Mouse (Mus musculus): Measurements from ENCODE around the gene Gpbp1l1.

Gpbp1l1 gene

DNA sequence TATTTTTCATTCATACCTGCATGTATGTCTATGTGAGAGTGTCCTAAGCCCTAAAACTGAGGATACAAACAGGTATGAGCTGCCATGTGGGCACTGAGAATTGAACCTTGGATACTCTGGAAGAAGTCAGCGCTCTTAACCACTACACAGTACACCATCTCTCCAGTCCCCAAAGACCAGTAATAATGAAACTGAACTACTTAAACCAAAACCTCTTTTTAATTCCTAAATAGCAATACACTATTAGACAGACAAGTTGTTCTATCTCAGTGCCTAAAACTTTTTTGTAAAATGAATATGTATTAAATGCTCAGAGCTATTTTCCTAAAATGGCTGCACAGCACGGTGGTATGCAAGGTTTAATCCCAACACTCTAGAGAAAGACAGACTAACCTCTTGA is 57.8 kb downstream of the Gpbp1l1 start:
- no peak for TF ChIP-seq GATA4 (IDR thresholded peaks at IDR 0.05; ENCODE audit: insufficient replicate concordance, low read length)

DNA sequence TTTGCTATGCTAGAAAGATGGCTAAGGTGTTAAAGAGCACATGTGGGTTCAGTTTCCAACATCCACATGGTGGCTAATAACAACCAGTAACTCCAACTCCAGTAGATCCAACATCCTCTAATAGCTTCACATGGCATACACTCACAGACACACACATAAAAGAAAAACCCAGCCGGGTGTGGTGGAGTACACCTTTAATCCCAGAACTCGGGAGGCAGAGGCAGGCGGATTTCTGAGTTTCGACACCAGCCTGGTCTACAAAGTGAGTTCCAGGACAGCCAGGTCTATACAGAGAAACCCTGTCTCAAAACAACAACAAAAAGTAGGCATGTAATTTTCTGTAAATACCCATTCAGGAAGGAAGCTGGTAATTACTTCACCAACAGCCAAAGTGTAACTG is 67.4 kb downstream of the Gpbp1l1 start:
- TF ChIP-seq GATA4 (IDR thresholded peaks at IDR 0.05; ENCODE audit: insufficient replicate concordance, low read length): no peak

DNA sequence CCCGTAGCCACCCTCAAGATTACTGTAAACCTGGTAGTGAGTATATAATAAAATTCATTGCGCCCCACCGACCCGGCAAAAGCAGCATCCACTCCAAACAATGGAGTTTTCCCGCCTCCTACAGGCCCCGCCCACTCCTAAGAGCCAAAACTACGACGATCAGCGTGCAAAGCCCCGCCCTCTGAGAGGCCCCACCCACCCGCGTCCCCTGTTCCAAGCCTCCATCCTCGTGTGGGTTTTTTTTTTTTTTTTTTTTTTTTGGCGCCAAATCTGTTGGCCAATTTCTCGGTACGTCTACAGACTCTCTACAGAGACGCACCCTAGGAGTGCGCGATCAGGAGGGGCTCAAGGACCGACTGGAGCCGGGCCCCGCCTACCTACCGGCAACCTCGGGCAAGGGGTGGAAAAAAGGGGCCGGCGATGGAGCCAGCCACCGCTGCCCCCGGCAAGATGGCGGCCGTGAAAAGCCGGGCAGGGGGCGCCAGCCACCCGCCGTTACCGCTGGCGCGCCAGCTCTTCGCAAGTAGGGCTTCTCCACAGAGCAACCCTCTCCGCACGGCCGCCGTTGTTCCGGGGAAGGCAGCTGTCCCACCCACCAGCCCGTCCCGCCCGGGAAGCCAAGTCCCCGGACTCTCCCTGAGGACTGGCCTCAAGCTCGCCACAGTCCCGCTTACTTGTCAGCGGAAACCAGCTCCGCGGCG is 69.3 kb downstream of the Gpbp1l1 start:
- peak; percentile 36; the same call in 1 of the 2 replicates for TF ChIP-seq GATA4 (IDR thresholded peaks at IDR 0.05; ENCODE audit: insufficient replicate concordance, low read length)

DNA sequence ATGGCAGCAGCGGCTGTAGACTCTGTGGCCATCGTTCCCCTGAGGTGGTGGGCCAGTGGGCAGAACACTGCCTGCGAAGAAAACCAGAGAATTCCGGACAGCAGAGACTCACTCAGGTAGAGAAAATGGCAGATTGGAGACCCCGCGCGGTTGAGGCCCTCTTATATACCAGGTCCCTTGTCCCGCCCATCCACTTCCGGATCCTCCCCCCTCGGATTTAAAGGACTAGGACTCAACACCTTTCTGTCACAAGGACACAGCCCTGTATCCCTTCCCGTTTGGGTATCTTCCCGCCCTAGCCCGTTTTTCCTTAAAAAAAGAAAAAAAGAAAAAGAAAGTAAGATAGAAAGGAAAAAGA is 69.9 kb downstream of the Gpbp1l1 start:
- 0 out of 2 replicates have a peak, but pooled peaks have one; percentile 1 for TF ChIP-seq GATA4 (IDR thresholded peaks at IDR 0.05; ENCODE audit: insufficient replicate concordance, low read length)

DNA sequence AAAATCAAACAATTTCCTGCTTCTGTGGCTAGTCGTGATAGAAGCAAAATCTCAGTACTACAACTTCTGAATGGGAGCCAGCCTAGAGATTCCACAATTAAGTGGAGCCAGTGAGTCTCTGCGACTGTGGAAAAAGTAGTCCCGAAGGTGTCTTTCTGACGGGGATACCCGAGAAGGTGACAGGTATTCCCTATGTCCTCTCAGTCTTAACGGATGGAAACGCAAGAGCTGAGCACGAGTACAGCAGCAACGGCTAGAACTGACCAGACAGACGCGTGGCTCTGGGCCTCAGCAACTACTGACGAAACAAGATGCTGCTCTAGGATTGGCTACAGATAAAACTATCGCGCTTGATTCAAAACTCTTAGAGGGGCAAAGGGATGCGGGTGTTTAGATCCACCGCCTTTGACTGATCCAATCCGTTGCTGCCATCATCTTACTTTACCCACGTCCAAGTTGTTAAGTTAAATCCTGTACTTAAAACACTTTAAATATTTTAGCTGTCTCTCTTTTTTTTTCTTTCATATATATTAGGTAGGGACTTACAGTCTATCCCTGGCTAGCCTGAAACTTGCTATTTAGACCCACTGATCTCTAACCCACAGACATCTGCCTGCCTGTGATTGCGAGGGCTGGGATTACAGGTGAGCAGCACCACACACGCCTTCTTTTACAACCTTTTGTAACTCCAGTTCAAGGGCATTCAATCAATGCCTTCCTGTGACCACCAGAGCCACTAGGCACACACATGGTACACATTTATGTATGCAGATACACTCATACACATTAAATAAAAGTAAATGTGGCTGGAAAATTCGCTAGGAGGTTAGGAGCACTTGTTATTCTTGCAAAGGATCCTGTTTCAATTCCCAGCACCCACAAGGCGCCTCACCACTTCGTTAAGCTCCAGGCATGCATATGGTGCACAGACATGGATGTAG is 70.5 kb downstream of the Gpbp1l1 start, which contains the start of gene Nasp:
Nasp (minus strand) TSS at position 220 of the 941 bp plus-strand sequence.
- peak; percentile 19; the same call in 1 of the 2 replicates for TF ChIP-seq GATA4 (IDR thresholded peaks at IDR 0.05; ENCODE audit: insufficient replicate concordance, low read length)

DNA sequence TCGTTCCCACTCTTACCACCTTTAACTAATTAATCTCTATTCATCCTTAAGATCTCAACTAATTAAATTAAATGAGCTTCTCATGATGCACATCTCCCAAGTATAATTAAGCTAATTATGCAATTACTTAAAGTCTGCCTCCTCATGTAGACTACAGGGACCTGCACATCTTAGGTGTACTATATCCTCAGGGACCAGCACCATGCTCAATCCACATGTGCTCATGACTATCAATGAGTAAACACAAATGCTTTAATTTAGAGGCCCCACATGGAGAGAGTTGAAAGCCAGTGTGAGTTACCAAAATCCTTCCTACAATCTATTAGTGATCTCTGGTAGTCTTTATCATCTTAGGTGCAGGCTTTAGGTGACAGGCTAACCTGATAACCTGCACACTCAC is 77.7 kb downstream of the Gpbp1l1 start:
- no peak for TF ChIP-seq GATA4 (IDR thresholded peaks at IDR 0.05; ENCODE audit: insufficient replicate concordance, low read length)

DNA sequence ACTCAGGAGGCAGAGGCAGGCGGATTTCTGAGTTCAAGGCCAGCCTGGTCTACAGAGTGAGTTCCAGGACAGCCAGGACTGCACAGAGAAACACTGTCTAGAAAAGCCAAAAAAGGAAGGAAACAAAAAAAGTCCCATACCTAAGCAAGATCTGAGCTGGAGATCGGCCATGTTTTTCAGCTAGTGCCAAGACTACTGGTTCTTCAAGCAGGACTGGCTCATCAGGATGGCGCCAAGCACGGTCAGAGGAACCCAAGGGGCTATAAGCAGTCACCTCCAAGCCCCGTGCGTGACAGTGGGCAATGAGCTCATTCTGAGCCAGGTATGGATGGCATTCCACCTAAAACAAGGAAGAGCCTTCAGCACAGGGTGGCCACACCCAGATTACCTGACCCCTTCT is 81.4 kb downstream of the Gpbp1l1 start:
- no peak for TF ChIP-seq GATA4 (IDR thresholded peaks at IDR 0.05; ENCODE audit: insufficient replicate concordance, low read length)

DNA sequence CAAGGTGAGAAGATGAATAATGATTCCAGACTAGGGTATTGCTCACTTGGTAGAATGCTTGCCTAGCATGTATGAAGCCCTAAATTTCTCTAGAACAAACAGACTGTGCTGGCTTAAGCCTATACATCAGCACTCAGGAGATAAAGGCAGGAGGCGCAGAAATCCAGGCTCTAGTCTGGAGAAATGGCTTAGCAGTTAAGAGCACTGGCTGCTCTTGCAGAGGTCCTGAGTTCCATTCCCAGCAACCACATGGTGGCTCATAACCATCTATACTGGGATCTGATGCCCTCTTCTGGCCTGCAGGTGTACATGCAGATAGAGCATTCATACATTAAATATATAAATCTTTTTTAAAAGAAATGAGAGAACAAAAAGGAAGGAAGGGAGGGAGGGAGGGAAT is 84.6 kb downstream of the Gpbp1l1 start:
- no peak for TF ChIP-seq GATA4 (IDR thresholded peaks at IDR 0.05; ENCODE audit: insufficient replicate concordance, low read length)
